Mouse (Mus musculus) testis, adult 2 months (tissue): Measurements from ENCODE around the gene Cldnd1. TPM values are rescaled to one million over a fixed set of nuclear protein-coding genes. Genes with fewer than 3 reads are reported as not detected.

Source experiments
- H3K27ac ChIP-seq: fragments of 200-500 bp; 2 replicates; pipeline ENCODE4 v1.5.1; 2012; ENCODE audit warnings: low read depth, low read length; ENCODE audit not compliant: control insufficient read depth, insufficient read depth
- H3K27me3 ChIP-seq: fragments of 200-500 bp; 2 replicates; pipeline ENCODE4 v1.6.1; 2012; ENCODE audit warnings: mild to moderate bottlenecking, low read length, moderate library complexity; ENCODE audit not compliant: control insufficient read depth, insufficient read depth
- H3K36me3 ChIP-seq: fragments of 200-500 bp; 2 replicates; pipeline ENCODE4 v1.6.1; 2012; ENCODE audit warnings: mild to moderate bottlenecking, low read length; ENCODE audit not compliant: control insufficient read depth, insufficient read depth
- H3K4me1 ChIP-seq: fragments of 200-500 bp; 2 replicates; pipeline ENCODE4 v1.6.1; 2012; ENCODE audit warnings: low read length; ENCODE audit not compliant: control insufficient read depth, insufficient read depth
- H3K4me3 ChIP-seq: fragments of 200-500 bp; 2 replicates; pipeline ENCODE4 v1.5.1; 2012; ENCODE audit warnings: low read depth, mild to moderate bottlenecking, low read length, moderate library complexity, mixed read lengths; ENCODE audit not compliant: control insufficient read depth
- CTCF ChIP-seq: fragments of 200-500 bp; IDR thresholded peaks from 2 replicates; pipeline ENCODE4 v1.5.1; 2012; ENCODE audit warnings: low read depth, mild to moderate bottlenecking, inconsistent platforms, low read length, moderate library complexity; ENCODE audit not compliant: control insufficient read depth, insufficient read depth, insufficient replicate concordance
- POLR2A ChIP-seq: fragments of 200-500 bp; IDR thresholded peaks from 2 replicates; pipeline ENCODE4 v1.6.1; 2012; ENCODE audit warnings: low read depth, mild to moderate bottlenecking, inconsistent platforms, low read length, moderate library complexity; ENCODE audit not compliant: control insufficient read depth
- polyA plus RNA-seq: library from polyadenylated mRNA; depleted of rRNA; stranded (reverse); fragments of >200 nt; gene quantifications from 2 replicates; pipeline ENCODE4 v1.2.3, GENCODE M21; 2012

The Cldnd1 gene
- polyA plus RNA-seq, 1 experiment, result 50.5 TPM

DNA sequence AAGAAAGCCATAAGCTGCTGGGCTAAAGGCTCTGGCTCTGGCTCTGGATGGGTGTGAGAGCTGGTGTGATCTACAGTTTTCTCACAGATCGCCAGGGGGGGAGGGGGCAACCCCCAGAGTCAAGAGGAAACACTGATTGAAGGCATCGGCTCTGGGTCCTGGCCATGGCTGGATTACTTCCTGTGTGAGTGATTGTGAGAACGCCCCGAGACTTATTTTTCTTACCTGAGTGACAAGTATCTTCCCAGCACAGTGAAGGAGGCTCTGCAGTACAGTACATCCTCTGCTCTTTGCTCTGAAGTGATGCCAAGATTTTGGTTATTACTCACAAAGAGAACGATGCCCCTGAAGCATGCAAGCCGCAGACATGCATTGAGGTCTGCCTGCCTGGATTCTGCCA is 25.9 kb upstream of the Cldnd1 start:
- Histone ChIP-seq H3K36me3 (no peaks in the 10 kb centered on the region), H3K27ac (no peak overlapping the region), H3K4me1 (no peaks in the 10 kb centered on the region), H3K27me3 (no peaks in the 10 kb centered on the region), H3K4me3 (no peak overlapping the region)
- no peak for TF ChIP-seq POLR2A
- TF ChIP-seq CTCF, result no peak

DNA sequence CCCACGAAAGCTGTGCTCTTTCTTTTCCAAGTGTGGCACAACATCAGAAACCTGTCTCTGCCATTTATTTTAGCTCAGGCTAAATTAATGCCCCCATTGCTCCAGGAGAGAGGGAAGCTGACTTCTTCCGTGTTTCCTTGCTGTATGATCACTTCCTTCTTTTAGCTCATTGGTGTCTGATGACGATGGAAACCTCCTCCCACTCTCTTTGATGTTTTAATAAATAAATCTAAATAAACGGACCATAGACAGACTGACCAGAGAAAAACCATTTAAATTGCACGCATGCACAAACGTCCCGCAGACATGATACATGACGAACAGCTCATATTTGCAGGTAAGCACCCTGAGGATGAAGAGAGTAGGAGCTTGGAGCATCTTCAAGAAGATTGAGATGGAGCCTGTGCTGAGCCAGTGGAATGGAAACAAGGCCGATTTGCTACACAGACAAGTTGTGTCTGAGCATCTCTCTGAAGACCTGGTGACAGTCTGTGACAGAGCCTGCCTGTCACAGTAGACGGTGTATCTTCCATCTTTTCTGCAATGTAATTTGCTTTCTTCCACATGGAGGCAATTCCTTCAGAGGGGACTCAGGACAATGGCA is 25.3 kb upstream of the Cldnd1 start:
- Histone ChIP-seq H3K27ac (no peak overlapping the region), H3K27me3 (no peaks in the 10 kb centered on the region), H3K36me3 (no peaks in the 10 kb centered on the region), H3K4me1 (no peaks in the 10 kb centered on the region), H3K4me3 (no peak overlapping the region)
- no peak for TF ChIP-seq CTCF
- no peak for TF ChIP-seq POLR2A

DNA sequence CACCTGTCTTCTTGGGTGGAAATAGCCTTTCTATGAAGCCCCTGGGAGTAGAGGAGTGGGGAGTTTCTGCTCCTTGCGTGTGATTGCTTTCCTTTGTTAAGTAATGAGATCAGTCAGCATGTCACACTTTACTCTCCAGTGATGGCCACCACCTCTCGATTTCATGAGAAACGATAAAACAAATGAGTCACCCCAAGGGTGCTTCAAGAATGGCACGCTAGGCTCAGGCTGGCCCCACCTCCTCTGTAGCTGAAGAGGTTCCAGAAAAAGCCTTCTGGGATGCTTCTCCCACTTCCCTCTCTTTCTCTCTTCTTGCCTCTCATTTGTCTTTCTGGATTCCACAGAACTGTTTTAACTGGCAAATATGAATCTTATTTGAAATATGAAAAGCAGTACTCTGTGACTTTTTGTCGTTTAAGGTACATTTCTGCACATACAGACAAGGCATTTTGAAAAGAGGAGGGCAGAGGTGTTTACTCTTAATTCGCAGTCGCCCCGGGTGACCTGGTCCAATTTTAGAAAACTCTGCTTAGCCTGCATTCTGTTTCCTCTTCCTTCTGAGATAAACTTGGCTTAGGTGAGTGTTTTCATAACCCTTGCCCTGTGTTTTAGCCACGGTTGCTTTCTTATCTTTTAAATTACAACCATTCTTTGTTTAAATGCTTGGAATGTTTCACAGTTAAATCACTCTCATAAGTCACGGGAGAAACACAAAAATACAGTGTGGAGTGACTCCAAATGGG is 24.2 kb upstream of the Cldnd1 start:
- H3K36me3 ChIP-seq, result no peaks in the 10 kb centered on the region
- no peak overlapping the region for H3K27ac ChIP-seq
- H3K4me1 ChIP-seq, result no peaks in the 10 kb centered on the region
- no peaks in the 10 kb centered on the region for H3K27me3 ChIP-seq
- H3K4me3 ChIP-seq, result no peak overlapping the region
- TF ChIP-seq POLR2A (no peak), CTCF (no peak)

DNA sequence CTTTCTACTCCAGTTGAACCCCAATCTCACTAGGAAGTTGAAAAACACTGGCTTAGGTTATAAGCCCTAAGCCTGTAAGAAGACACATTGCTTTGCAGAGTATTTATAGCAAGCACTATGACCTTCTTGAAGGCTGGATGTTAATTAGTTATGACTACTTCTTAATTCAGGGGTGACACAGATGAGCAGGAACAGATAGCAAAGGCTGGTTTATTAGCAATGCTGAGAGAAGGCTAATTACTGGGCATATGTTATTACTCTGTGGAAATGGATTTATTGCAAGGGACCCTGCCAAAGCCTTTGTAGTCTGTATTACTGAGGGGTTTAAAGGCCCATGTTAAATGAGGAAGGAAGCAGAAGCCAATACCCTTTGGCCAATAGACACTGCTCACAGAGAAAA is 22.7 kb upstream of the Cldnd1 start:
- Histone ChIP-seq H3K4me1 (no peaks in the 10 kb centered on the region), H3K36me3 (no peaks in the 10 kb centered on the region), H3K27ac (no peak overlapping the region), H3K27me3 (no peaks in the 10 kb centered on the region), H3K4me3 (no peak overlapping the region)
- no peak for TF ChIP-seq POLR2A
- no peak for TF ChIP-seq CTCF

DNA sequence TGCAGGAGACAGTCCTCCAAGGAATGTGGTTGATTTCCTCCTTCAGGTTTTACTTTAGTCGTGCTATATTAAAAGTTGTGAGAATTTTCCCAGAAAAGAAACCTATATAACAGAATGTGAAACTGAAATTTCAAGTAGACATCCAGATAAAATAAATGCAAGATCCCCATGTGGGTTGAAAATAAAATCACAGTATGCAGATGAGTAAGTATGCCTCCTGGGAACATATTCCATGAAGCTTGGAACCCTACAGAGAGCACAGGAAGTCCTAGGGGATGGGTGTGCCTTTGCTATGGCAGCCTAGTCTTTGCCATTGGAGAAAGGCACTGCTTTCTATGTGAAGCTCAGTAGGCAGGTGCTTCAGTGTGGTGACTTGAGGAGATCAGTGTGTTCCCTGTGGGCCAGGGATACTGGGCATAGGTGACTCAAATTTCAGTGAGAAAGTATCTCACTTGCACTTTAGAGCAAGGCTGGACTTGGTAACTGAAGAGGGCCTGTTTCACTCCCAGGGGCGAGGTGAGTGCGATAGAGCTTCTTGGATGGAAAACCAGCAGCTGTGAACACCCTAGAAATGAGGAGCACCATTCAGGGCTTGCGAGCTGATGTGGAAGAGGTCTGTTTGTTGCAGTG is 20.3 kb upstream of the Cldnd1 start:
- no peaks in the 10 kb centered on the region for H3K27me3 ChIP-seq
- TF ChIP-seq POLR2A (no peak), CTCF (no peak)
- H3K36me3 ChIP-seq, result no peaks in the 10 kb centered on the region
- no peak overlapping the region for H3K27ac ChIP-seq
- no peak overlapping the region for H3K4me3 ChIP-seq
- no peaks in the 10 kb centered on the region for H3K4me1 ChIP-seq

DNA sequence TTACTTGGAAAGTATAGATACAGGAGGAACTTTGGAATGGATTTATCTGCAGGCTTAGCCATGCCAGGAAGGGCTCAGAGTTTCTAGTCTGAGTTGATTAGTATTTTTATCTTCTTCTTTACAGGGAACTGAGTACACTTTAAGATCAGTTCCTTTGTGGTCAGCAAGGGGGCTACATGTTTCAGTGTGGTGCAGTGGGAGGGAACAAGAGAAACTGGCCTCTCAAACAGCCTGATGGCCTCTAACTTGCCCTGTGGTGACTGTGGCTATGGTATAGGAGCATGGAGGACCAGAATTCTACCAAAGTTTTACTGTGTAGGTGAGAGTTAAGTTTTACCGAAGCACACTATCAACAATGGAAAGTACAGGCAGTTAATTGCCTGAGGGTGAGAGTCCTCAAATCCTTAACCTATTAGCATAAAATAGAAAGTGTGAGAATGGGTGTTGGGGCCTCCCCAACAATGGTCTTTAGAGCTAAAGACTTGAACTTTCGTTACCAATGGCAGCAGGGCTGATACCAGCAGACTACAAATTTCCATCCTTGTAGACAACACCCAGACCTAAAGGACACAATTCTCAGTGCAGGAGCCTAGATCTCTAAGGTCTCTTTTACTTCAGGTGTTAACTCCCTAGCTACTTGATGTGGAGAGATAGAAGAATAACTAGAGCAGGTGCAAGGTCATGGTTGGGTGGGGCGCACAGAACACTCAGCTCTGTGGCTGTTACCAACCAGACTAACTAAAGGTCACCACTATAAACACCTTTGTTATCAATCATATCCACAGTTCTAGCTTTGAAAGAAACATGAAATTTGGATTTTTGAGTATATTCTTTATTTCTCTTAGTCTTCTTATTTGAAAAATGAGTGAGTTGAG is 18.9 kb upstream of the Cldnd1 start:
- no peaks in the 10 kb centered on the region for H3K4me1 ChIP-seq
- TF ChIP-seq CTCF, result no peak
- TF ChIP-seq POLR2A, result no peak
- H3K4me3 ChIP-seq, result no peak overlapping the region
- H3K27me3 ChIP-seq, result no peaks in the 10 kb centered on the region
- no peak overlapping the region for H3K27ac ChIP-seq
- no peaks in the 10 kb centered on the region for H3K36me3 ChIP-seq

DNA sequence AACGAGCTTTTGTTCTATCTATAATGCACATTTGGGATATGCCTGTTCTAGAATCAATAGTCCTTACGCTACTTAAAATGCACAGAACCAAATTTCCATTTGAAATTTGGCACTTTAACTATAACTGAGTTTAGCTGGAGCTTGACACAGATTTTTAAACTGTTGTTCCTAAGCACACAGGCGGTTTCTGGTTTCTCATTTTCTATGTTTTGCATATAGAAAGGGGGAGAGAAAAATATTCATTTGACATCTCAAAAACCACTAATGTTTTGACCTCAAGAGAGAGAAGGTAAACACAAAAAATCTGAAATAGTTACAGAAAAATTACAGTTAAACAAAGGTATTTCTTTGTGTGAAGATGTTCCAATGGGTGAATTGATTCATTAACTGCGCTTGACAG is 18.2 kb upstream of the Cldnd1 start:
- no peak overlapping the region for H3K4me3 ChIP-seq
- no peaks in the 10 kb centered on the region for H3K27me3 ChIP-seq
- no peaks in the 10 kb centered on the region for H3K36me3 ChIP-seq
- H3K27ac ChIP-seq, result no peak overlapping the region
- H3K4me1 ChIP-seq, result no peaks in the 10 kb centered on the region
- TF ChIP-seq POLR2A, result no peak
